Mouse (Mus musculus) E14TG2a.4 (cell line): ENCODE data around the gene Myh7b.
"Not testable (repeated sequence)": the region's sequence is repeated elsewhere in the genome, so short reads cannot be mapped to it uniquely, and the experiment has no call there.

Experiments
- H3K27me3 ChIP-seq: 2 replicates; pipeline ENCODE4 v1.6.1; 2014; ENCODE audit warnings: low read length, control low read depth; ENCODE audit not compliant: insufficient read depth
- H3K36me3 ChIP-seq: 2 replicates; pipeline ENCODE4 v1.6.1; 2014; ENCODE audit warnings: low read length, control low read depth; ENCODE audit not compliant: insufficient read depth
- H3K4me1 ChIP-seq: replicated peaks from 2 replicates; pipeline ENCODE4 v1.6.1; 2014; ENCODE audit warnings: low read depth, low read length, control low read depth
- H3K4me3 ChIP-seq: replicated peaks from 2 replicates; pipeline ENCODE4 v1.5.1; 2014; ENCODE audit warnings: mild to moderate bottlenecking, low read length
- H3K9me3 ChIP-seq: 2 replicates; pipeline ENCODE4 v1.6.1; 2014; ENCODE audit warnings: low read length, control low read depth
- CTCF ChIP-seq: conservative IDR thresholded peaks from 2 replicates; pipeline ENCODE4 v1.5.1; 2014; ENCODE audit warnings: low read length
- NANOG ChIP-seq: IDR thresholded peaks from 2 replicates; pipeline ENCODE4 v1.6.1; 2014; ENCODE audit warnings: borderline replicate concordance, low read length, mixed read lengths
- POU5F1 ChIP-seq: IDR thresholded peaks from 2 replicates; pipeline ENCODE4 v1.6.1; 2014; ENCODE audit warnings: low read length, borderline replicate concordance

The Myh7b gene

GRCm38 (mm10) chr2:155591676-155592075 is 19.3 kb upstream of the Myh7b start:
- TF ChIP-seq NANOG (no peak), POU5F1 (no peak), CTCF (no peak)
- Histone ChIP-seq H3K27me3 (no peaks in the 10 kb centered on the region), H3K4me3 (peak overlapping the region; percentile 86), H3K9me3 (no peaks in the 10 kb centered on the region), H3K36me3 (0 out of 2 replicates have a peak, but pooled peaks cover 7% of the 10 kb centered on the region), H3K4me1 (peaks cover 64% of the 10 kb centered on the region)

DNA sequence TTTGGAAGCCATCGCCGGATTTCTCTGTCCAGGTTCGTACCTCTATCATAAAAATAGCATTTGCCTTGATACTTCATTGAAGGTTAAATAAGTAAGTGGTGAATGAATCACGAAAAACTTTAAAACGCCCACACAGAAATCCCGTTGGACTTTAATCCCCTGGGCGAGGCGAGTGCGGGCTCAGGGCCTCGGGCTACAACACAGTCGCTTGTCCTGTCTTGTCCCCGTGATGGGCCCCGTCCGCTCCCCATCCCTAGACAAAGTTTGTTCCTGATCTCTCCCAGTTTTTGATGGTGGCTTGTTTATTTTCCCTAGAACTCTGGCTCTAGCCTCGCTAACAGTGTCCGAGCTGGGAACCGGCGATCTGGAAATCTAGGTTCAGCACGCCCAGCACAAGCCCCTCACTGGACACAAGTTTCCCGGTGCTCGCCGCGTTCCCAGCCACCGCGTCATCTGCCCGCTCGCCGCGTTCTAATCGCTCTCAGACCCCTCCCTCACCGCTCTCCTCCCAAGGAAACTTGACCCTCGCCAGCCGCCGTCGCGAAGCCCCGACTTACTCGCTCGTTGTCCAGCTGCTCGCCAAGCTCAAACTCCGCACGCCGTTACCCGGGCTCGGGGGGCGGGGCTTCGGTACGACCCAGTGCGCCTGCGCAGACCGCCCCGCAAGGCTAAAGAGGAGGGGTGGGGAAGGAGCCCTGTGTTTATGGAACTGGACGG is 18.7 kb upstream of the Myh7b start, which contains the start of gene Gss:
Gene Gss (minus strand): TSS at position 674 of the 717 bp plus-strand sequence.
- TF ChIP-seq POU5F1 (no peak), NANOG (no peak), CTCF (no peak)
- Histone ChIP-seq H3K9me3 (no peaks in the 10 kb centered on the region), H3K4me3 (peak within 1 kb of the TSS; percentile 86), H3K36me3 (0 out of 2 replicates have a peak, but pooled peaks cover 7% of the 10 kb centered on the region), H3K27me3 (no peaks in the 10 kb centered on the region), H3K4me1 (peaks cover 63% of the 10 kb centered on the region)

DNA sequence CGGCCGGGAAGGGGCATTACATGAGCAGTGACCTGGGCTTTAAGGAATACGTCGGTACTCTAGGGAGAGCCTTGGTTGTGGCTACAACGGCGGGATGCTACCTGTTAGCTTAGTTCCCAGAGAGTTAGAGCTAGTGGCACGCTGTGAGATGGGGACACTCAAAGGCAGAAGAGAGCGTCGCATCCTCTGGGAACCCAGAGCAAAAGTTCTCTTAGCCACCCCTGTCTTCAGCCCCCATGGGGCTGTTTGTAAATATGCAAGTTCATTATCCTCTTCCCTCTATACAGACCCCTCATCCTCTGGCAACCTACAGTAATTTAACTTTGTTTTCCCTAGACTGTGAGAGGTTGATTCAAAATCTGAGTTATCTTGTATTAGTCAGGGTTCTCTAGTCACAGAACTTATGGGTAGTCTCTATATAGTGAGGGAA is 18.1 kb upstream of the Myh7b start:
- H3K9me3 ChIP-seq, result no peaks in the 10 kb centered on the region
- 0 out of 2 replicates have a peak, but pooled peaks cover 4% of the 10 kb centered on the region for H3K36me3 ChIP-seq
- peak overlapping the region; percentile 86 for H3K4me3 ChIP-seq
- H3K27me3 ChIP-seq, result no peaks in the 10 kb centered on the region
- peaks cover 58% of the 10 kb centered on the region for H3K4me1 ChIP-seq
- no peak for TF ChIP-seq NANOG
- TF ChIP-seq CTCF, result no peak
- no peak for TF ChIP-seq POU5F1

- H3K9me3 ChIP-seq, result no peaks in the 10 kb centered on the region
- TF ChIP-seq POU5F1, result no peak
- H3K4me1 ChIP-seq, result peaks cover 34% of the 10 kb centered on the region
- no peaks in the 10 kb centered on the region for H3K27me3 ChIP-seq
- 0 out of 2 replicates have a peak, but pooled peaks cover under 1% of the 10 kb centered on the region for H3K36me3 ChIP-seq
- no peak overlapping the region for H3K4me3 ChIP-seq
Observed at GRCm38 (mm10) chr2:155595516-155595915, 15.5 kb upstream of the Myh7b start.

GRCm38 (mm10) chr2:155603707-155604106 is 7.3 kb upstream of the Myh7b start:
- TF ChIP-seq CTCF (no peak), NANOG (no peak), POU5F1 (no peak)
- H3K9me3 ChIP-seq, result no peaks in the 10 kb centered on the region
- 0 out of 2 replicates have a peak, but pooled peaks cover 3% of the 10 kb centered on the region for H3K27me3 ChIP-seq
- no peaks in the 10 kb centered on the region for H3K36me3 ChIP-seq
- peaks cover 25% of the 10 kb centered on the region for H3K4me1 ChIP-seq
- H3K4me3 ChIP-seq, result no peak overlapping the region

GRCm38 (mm10) chr2:155604560-155605235 is 6.3 kb upstream of the Myh7b start:
- Histone ChIP-seq H3K4me3 (no peak overlapping the region), H3K9me3 (no peaks in the 10 kb centered on the region), H3K4me1 (peaks cover 25% of the 10 kb centered on the region), H3K27me3 (0 out of 2 replicates have a peak, but pooled peaks cover 3% of the 10 kb centered on the region), H3K36me3 (no peaks in the 10 kb centered on the region)
- no peak for TF ChIP-seq NANOG
- no peak for TF ChIP-seq POU5F1
- no peak for TF ChIP-seq CTCF

DNA sequence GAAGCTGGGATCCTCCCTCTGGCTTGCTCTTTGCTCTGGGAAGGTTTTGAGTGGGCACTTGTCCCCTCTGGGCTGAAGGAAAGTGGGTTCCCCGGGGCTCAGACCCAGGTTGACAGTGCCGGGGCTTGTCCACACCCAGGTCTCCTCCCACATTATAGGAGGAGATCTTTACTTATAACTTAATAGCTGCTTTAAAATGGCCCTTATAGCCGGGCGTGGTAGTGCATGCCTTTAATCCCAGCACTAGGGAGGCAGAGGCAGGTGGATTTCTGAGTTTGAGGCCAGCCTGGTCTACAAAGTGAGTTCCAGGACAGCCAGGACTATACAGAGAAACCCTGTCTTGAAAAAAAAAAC is 5.8 kb upstream of the Myh7b start:
- H3K36me3 ChIP-seq, H3K9me3 ChIP-seq, H3K4me3 ChIP-seq, H3K27me3 ChIP-seq: not testable (repeated sequence)
- peaks cover 25% of the 10 kb centered on the region for H3K4me1 ChIP-seq

DNA sequence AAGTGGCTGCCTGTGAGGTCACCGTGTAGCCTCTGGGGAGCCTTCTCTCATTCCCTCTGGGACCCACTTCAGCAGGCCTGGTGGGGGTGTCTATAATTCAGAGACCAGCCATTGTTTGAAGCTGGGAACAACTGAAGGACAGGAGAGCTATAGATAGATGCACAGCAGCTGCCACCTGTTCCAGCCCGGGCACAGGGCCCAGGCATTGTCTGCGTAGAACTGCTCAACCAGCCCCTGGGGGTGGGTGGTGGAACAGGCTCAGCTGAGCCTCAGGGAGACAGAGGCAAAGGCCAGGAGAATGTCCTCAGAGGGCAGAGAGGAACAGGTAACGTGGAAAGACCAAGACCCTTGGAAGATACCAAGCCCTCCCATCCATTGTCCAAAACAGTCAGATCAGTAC is 4.7 kb upstream of the Myh7b start:
- H3K9me3 ChIP-seq, result no peaks in the 10 kb centered on the region
- TF ChIP-seq CTCF (no peak), NANOG (no peak), POU5F1 (no peak)
- 0 out of 2 replicates have a peak, but pooled peaks cover 3% of the 10 kb centered on the region for H3K27me3 ChIP-seq
- H3K4me3 ChIP-seq, result no peak overlapping the region
- H3K4me1 ChIP-seq, result peaks cover 33% of the 10 kb centered on the region
- no peaks in the 10 kb centered on the region for H3K36me3 ChIP-seq
